Mouse (Mus musculus): ENCODE data around the gene Ephb1.

Ephb1 gene

DNA sequence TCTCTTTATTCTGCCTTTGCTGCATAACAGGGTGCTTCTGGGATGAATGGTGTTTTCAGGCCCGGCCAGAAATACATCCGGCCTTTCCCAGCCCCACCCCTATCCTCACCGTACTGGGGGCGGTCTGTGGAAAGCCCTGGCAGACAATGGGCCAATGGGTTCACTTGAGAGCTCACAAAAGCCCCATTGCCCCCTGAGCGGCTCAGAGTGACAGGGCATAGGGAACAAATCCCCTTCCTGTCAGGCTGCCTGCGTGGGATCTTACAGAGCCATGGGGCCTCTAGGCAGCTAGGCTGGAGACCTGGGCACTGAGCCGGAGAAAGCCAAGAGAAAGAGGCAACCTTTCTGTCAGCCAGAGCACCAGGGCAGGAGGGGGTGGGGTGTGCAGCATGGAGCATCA is 111.2 kb downstream of the Ephb1 start:
- DNase-seq: peak; percentile 46 to 58

DNA sequence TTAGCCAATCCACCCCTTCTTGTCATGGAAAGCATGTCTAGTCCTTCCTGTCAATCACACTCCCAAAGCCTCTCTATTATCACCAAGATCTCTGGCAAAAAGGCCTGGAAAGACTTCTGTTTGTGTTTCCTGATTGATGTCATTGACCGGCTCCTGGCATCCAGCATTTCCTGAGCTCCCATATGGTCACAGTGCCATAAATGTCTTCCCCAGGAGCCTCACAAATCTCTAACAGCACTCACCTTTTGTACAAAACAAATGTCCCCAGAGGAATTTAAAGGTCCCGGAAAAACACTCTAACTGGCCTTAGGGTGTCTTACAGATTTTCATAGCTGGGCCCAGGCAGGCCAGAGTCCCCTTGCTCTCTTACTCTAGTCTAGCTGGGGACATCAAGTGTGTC is 112.9 kb downstream of the Ephb1 start:
- peak; percentile 58 to 63 for DNase-seq

GRCm38 (mm10) chr9:102240215-102240614 is 114.3 kb downstream of the Ephb1 start:
- peak; percentile 55 to 58 for DNase-seq

DNA sequence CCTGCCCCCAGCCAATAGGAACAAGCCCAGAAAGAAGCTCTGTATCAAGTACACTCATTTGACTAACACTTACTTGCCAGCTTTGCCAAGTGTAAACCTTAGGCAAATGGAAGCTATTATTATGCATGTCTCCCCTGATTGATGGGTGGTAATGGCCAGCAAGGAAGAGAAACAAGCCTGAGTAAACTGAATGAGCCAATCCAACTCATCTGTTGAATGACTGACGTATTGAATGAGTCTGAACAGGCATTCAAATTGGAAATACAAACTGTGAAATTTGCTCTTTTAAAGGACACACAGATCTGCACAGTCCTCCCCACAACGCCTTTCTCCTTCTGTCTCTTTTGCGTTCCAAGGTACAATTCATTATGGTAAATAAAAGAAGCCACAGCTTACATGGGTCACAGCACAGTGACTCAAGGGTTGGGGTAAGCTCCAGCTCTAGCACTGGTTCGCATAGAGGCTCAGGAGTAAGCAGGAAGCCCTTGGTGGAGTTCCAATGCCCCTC is 119.0 kb downstream of the Ephb1 start:
- no peak for DNase-seq

- peak; percentile 73 to 83 for DNase-seq
These were observed 123.2 kb downstream of the Ephb1 start for GRCm38 (mm10) chr9:102231248-102231647.

DNA sequence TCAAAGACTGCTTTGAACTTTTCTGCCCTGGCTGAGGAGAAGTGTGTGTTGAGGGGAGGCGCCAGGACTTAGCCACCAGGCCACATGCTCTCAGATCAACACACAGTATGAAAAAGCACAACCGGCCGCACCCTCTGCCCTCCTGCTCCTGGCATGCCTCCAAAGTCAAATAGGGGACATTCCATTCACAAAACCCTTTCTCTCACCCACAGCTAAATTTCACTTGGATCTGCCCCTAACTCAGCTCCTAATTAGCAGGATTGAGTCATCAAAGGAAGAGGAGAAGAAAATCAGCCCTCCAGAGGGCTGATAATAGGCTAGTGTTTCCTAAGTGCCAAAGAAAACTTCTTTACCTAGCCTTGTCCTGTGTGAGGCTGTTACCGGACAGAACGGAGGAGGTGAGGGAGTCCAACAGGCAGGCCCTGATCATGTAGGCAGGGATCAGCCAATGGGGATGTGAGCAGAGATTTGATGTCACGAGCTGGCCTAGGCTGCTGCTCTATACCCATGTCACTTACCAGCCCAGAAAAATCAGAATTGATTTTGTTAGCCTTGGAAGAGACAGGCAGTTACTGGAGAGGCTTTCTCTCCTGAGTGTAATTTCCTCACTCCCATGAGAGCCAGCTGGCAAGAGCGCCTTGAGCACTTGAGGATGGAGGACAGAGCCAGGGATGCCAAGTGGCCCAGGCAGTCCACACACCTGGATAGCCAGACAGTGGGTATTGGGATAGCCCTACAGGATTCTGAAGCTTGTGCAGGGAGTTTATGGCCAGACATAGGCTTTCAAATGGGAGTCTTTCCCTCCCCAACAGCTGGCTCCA is 137.5 kb downstream of the Ephb1 start:
- DNase-seq: peak; percentile 47 to 64

GRCm38 (mm10) chr9:102212036-102212383 is 142.5 kb downstream of the Ephb1 start:
- DNase-seq: no peak

DNA sequence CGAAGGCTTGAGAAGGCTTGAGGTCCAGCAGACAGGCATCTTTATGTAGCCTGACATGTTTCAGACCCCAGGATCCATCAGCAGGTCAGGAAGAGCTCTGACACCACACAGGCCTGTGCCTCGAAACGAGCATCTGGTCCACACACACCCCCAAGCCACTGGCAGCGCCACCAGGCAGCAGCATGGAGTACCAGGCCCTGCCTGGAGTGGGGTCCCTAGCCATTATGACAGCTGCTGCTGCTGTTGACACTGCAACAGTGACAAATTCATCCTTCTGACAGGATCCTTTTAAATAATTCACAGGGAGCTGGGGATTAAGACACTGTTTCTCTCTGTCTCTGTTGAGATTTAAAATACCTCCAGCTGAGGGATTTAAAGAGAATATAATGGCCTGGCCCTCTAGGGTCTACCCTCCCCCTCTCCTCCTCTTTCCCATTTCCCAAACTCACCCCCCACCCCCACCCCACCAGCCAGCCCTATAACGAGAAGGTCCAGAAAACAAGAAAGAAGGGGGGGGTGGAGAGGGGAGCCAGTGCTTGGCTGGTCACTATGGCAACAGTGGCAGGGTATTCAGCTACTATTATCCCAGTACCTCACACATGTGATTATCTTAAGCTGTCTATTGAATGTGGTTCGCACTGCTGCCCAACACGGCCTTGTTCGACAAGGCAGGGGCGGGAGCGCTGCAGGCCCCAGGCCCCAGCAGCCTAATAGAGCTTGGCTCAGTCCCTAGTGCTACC is 143.0 kb downstream of the Ephb1 start:
- DNase-seq: no peak

DNA sequence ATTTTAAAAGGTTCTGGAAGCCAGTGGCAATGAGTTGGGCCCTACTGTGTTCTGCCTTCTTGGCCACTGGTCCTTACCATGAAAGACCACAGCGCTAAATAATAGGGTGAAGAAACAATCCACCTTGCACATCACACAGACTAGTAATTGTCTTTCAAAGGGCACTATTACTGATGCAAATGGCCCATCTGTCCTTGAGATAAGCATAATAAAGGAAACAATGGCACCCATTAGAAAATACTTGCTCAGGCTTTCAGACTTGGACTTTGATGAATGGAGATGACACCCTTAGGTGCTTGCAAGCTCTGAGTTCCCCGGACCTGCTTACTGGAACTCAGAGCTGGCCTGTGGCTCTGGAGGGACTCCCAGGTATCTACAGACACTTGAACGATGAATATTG is 149.0 kb downstream of the Ephb1 start:
- DNase-seq: no peak

GRCm38 (mm10) chr9:102201867-102202266 is 152.6 kb downstream of the Ephb1 start:
- no peak for DNase-seq

DNA sequence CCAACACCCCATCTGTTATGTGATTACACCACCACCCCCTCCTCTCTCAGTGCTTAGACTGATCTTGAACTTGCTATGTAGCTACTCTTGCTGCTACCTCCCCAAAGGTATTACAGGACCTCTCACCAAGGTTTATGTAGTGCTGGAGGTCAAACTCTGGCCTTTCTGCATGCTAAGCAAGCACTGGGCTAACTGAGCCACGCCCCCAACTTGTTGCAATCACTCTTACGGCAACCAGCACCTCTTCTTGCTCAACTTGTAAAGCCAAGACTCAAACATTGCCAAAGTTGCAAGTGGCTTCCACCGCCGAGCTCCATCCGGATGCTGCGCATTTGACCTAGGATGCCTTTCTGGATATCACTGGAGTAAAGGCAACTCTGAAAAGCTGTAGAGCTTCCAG is 157.6 kb downstream of the Ephb1 start:
- no peak for DNase-seq

DNA sequence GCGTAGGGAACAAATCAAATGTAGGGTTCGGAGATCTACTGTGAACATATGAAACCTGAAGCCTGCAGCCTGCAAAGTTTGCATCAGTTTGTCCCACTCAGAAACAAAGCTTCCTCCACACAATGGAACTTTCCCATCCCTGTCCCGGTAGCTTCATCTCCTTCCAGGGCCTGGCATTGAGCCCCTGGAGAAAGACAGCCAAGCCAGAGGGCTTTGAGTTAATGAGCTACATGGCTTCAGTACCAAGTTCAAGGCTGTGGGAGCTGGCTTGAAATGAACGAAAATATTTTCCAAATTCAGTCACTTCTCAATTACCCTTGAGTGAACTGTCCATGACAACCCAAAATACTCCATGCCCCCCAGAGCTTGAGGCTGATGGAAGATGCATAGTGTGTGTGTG is 160.4 kb downstream of the Ephb1 start:
- peak in 1 of 2 experiments; percentile 48 for DNase-seq

- DNase-seq: no peak
These were observed 161.5 kb downstream of the Ephb1 start for GRCm38 (mm10) chr9:102192724-102193685.

GRCm38 (mm10) chr9:102190058-102190457 is 164.4 kb downstream of the Ephb1 start:
- peak; percentile 47 to 57 for DNase-seq

DNA sequence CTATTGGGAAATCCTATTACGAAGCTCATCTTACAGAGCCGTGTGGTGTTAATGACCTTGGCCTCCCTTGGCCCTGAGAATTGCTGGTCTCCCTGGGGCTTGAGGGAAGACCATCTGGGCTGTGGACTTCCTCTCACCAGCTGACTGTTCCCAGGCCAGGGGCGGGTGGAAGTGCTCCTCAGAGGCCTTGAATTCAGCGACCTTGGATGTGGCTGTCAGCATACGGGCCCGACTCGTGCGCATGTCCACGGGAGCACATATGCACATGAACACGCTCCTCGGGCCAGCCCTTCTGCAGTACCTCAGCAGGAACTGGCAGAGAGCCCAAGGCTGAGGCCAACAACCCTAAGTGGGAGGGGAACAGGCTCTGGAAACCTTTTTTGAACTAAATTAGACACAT is 165.1 kb downstream of the Ephb1 start:
- peak; percentile 94 to 96 for DNase-seq

GRCm38 (mm10) chr9:102183663-102184274 is 170.7 kb downstream of the Ephb1 start:
- DNase-seq: peak; percentile 58 to 67

GRCm38 (mm10) chr9:102181810-102182490 is 172.5 kb downstream of the Ephb1 start:
- DNase-seq: no peak

- DNase-seq: no peak
These were observed 173.2 kb downstream of the Ephb1 start for GRCm38 (mm10) chr9:102181276-102181675.

DNA sequence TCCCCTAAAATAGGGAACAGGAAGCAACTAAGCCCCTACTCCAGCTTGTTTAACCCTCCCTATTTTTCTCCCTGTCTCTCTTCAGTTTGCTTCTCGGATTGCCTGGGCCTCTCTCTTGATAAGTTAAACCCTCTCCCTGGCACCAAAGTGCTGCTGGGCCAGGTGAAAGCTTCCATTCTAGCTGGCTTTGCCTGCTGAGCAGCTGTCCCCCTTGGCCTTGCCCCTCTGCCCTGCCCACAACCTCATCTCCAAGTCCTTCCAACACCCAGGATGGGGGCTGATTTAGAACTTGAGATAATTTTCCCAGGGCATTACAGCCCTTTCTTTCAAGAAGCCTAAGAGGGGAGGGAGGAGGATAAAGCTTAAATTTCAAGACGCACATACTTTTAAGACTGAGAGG is 174.0 kb downstream of the Ephb1 start:
- DNase-seq: no peak

DNA sequence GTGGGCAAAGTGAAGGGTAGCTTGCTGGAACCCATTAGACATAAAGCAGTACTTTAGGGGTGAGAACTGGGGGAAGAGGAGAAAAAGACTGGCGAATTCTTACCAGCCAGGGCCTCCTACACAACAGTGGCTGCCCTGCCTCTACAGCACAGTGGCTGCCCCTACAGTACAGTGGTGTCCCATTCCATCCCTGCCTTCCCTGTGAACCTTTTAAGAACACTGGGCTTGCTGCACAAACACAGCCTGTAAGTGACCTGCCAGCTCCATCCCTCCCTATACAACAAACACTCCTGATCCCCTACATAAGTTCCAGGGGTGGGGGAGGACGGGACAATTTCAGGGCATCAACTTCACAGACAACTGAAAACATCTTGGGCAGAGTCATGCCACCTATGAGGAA is 174.4 kb downstream of the Ephb1 start:
- no peak for DNase-seq

GRCm38 (mm10) chr9:102169706-102170105 is 184.8 kb downstream of the Ephb1 start:
- no peak for DNase-seq

DNA sequence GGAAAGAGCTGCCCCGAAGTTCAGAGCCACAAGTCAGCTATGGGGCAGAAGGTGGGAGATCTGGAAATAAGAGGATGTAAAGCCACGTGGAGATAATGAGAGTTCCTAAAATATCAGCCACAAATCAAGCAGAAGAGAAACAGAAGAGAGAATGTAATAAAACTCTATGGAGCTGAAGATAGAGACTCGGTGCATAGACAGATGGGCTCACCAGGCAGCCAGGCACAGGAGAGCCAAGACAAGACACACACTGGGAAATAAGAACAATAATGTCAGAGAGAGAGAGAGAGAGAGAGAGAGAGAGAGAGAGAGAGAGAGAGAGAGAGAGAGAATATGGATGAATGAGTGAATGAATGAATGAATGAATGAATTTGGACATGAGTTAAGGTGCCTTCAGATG is 198.6 kb downstream of the Ephb1 start:
- DNase-seq: peak; percentile 53 to 61
